Mouse (Mus musculus) brain, adult 2 months (tissue): Measurements from ENCODE around the gene Olfr224.
"Not testable (repeated sequence)": the region's sequence is repeated elsewhere in the genome, so short reads cannot be mapped to it uniquely, and the experiment has no call there.

ENCODE experiments used
- DNase-seq: peaks from one replicate; pipeline ENCODE4 v3.0.0; 2011; ENCODE audit warnings: low read depth, low spot score

Gene Olfr224

GRCm38 (mm10) chr11:58570405-58570804, at the start of gene Olfr224:
Olfr224 (minus strand) TSS chr11:58570553.
- no peak for DNase-seq

- peak; percentile 47 for DNase-seq
Observed at GRCm38 (mm10) chr11:58618793-58619192, 48.4 kb upstream of the Olfr224 start.

- no peak for DNase-seq
Observed at GRCm38 (mm10) chr11:58618369-58618768, 48.0 kb upstream of the Olfr224 start.

- no peak for DNase-seq
Observed at GRCm38 (mm10) chr11:58615975-58616374, 45.6 kb upstream of the Olfr224 start, which contains the start of gene 2210407C18Rik. 2210407C18Rik (minus strand) TSS chr11:58616075.

- DNase-seq: no peak
Observed at GRCm38 (mm10) chr11:58614526-58614925, 44.2 kb upstream of the Olfr224 start.

- no peak for DNase-seq
Observed at GRCm38 (mm10) chr11:58613359-58613758, 43.0 kb upstream of the Olfr224 start.

GRCm38 (mm10) chr11:58607030-58607429, 36.7 kb upstream of the Olfr224 start:
- DNase-seq: no peak

- no peak for DNase-seq
Observed at GRCm38 (mm10) chr11:58606177-58606919, 36.0 kb upstream of the Olfr224 start.

- no peak for DNase-seq
Observed at GRCm38 (mm10) chr11:58605228-58605627, 34.9 kb upstream of the Olfr224 start.

GRCm38 (mm10) chr11:58604688-58605087, 34.3 kb upstream of the Olfr224 start:
- no peak for DNase-seq

GRCm38 (mm10) chr11:58602800-58603560, 32.6 kb upstream of the Olfr224 start:
- no peak for DNase-seq

- DNase-seq: no peak
Observed at GRCm38 (mm10) chr11:58602062-58602461, 31.7 kb upstream of the Olfr224 start.

GRCm38 (mm10) chr11:58597837-58598236, 27.5 kb upstream of the Olfr224 start:
- DNase-seq: no peak

- DNase-seq: no peak
Observed at GRCm38 (mm10) chr11:58594814-58595213, 24.5 kb upstream of the Olfr224 start, which contains the start of gene Olfr324. Olfr324 (plus strand) TSS chr11:58595114.

- peak; percentile 39 for DNase-seq
Observed at GRCm38 (mm10) chr11:58588620-58589250, 18.4 kb upstream of the Olfr224 start.

GRCm38 (mm10) chr11:58587898-58588348, 17.6 kb upstream of the Olfr224 start:
- peak; percentile 11 for DNase-seq

- peak; percentile 55 for DNase-seq
Observed at GRCm38 (mm10) chr11:58578636-58579035, 8.3 kb upstream of the Olfr224 start.

- DNase-seq: no peak
Observed at GRCm38 (mm10) chr11:58577430-58577829, 7.1 kb upstream of the Olfr224 start, which contains the start of gene Olfr325. Olfr325 (plus strand) TSS chr11:58577730.

- DNase-seq: no peak
Observed at GRCm38 (mm10) chr11:58555536-58555935, 14.8 kb downstream of the Olfr224 start, which contains the start of gene Olfr328. Olfr328 (minus strand) TSS chr11:58555636.

GRCm38 (mm10) chr11:58546322-58546721, 24.0 kb downstream of the Olfr224 start, which contains the start of gene Olfr329-ps:
Olfr329-ps (minus strand) TSS chr11:58546422.
- no peak for DNase-seq

GRCm38 (mm10) chr11:58534736-58535135, 35.6 kb downstream of the Olfr224 start, which contains the start of gene Olfr330:
Olfr330 (minus strand) TSS chr11:58534836.
- DNase-seq: not testable (repeated sequence)

GRCm38 (mm10) chr11:58519756-58520155, 50.6 kb downstream of the Olfr224 start:
- DNase-seq: not testable (repeated sequence)
